Mouse (Mus musculus): Measurements from ENCODE around the gene Myo1e.

DNA sequence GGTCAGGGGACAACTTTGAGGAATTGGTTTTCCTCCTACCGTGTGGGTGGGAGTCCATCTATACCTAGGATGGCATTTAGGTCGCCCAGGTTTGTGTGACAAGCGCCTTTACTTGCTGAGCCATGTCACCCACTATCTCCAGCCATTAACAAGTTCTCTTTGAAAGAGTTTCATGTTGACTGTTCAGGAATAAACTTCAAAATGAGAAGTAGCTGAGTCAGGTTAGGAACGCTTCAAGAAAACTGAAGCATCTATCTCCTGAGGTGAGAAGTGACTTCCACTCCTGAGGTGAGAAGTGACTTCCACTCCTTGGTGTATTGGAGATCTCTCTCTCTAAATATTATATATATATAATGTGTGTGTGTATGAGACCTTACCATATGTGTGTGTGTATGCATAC, 19.2 kb downstream of the Myo1e start:
- TF ChIP-seq POLR2A (IDR thresholded peaks at IDR 0.05; ENCODE audit: borderline replicate concordance, extremely low read depth, insufficient read depth, insufficient read length, poor library complexity, severe bottlenecking) (no peak), CTCF (IDR thresholded peaks at IDR 0.05; ENCODE audit: borderline replicate concordance, extremely low read depth, insufficient read depth, insufficient read length) (no peak)
